Mouse (Mus musculus) inflammation-experienced regulatory T-cells, adult 6 months (primary cell): Measurements from ENCODE around the gene Lrrc8b. TPM values are rescaled to one million over a fixed set of nuclear protein-coding genes. Genes with fewer than 3 reads are reported as not detected.

Experiments used
- ATAC-seq: one replicate; pipeline ENCODE4 v1.8.0; 2017
- polyA plus RNA-seq, 3 experiments: library from polyadenylated mRNA; unstranded; fragments of 100-300 nt; shearing (Covaris generic); gene quantifications; one replicate each; pipeline ENCODE4 v1.2.1; 2017

Gene Lrrc8b
- polyA plus RNA-seq, 3 experiments from 2014 or later: 1.9 to 2.4 (median 2.1) TPM

- no peak for ATAC-seq
Measured at GRCm38 (mm10) chr5:105484247-105484646, 68.7 kb downstream of the Lrrc8b start.

- no peak for ATAC-seq
Measured at GRCm38 (mm10) chr5:105484891-105485290, 69.3 kb downstream of the Lrrc8b start.

GRCm38 (mm10) chr5:105490211-105490610, 74.6 kb downstream of the Lrrc8b start:
- no peak for ATAC-seq

GRCm38 (mm10) chr5:105491389-105491788, 75.8 kb downstream of the Lrrc8b start:
- ATAC-seq: no peak

- peak; percentile 41 for ATAC-seq
Measured at GRCm38 (mm10) chr5:105492367-105493246, 77.0 kb downstream of the Lrrc8b start.

- no peak for ATAC-seq
Measured at GRCm38 (mm10) chr5:105493377-105493776, 77.8 kb downstream of the Lrrc8b start.

GRCm38 (mm10) chr5:105494246-105494917, 78.8 kb downstream of the Lrrc8b start:
- ATAC-seq: no peak

GRCm38 (mm10) chr5:105494918-105495901, 79.6 kb downstream of the Lrrc8b start:
- ATAC-seq: peak; percentile 86

GRCm38 (mm10) chr5:105496133-105496532, 80.6 kb downstream of the Lrrc8b start:
- no peak for ATAC-seq

GRCm38 (mm10) chr5:105496586-105496985, 81.0 kb downstream of the Lrrc8b start:
- ATAC-seq: no peak

GRCm38 (mm10) chr5:105498429-105499000, 82.9 kb downstream of the Lrrc8b start:
- no peak for ATAC-seq

GRCm38 (mm10) chr5:105499396-105499795, 83.8 kb downstream of the Lrrc8b start:
- no peak for ATAC-seq

GRCm38 (mm10) chr5:105500132-105501121, 84.9 kb downstream of the Lrrc8b start:
- peak; percentile 60 for ATAC-seq

GRCm38 (mm10) chr5:105501136-105501535, 85.6 kb downstream of the Lrrc8b start:
- ATAC-seq: no peak

- ATAC-seq: no peak
Measured at GRCm38 (mm10) chr5:105508813-105509212, 93.2 kb downstream of the Lrrc8b start.

GRCm38 (mm10) chr5:105512297-105512696, 96.7 kb downstream of the Lrrc8b start:
- no peak for ATAC-seq

GRCm38 (mm10) chr5:105515532-105515931, 100.0 kb downstream of the Lrrc8b start:
- ATAC-seq: peak; percentile 14

- ATAC-seq: no peak
Measured at GRCm38 (mm10) chr5:105516290-105516689, 100.7 kb downstream of the Lrrc8b start.

- peak; percentile 7 for ATAC-seq
Measured at GRCm38 (mm10) chr5:105517992-105518625, 102.5 kb downstream of the Lrrc8b start.

GRCm38 (mm10) chr5:105518626-105519095, 103.1 kb downstream of the Lrrc8b start:
- peak; percentile 59 for ATAC-seq
